Mouse (Mus musculus) limb, embryonic 14.5 days (tissue): ENCODE data around the gene Apex1. TPM values are rescaled to one million over a fixed set of nuclear protein-coding genes. Genes with fewer than 3 reads are reported as not detected.
"Not testable (repeated sequence)": the region's sequence is repeated elsewhere in the genome, so short reads cannot be mapped to it uniquely, and the experiment has no call there.

ENCODE experiments used
- ATAC-seq: fragments of 200-750 bp; cut with Nextera tagmentation; 2 replicates; pipeline ENCODE4 v1.8.0; 2017; ENCODE audit warnings: low read depth, moderate number of reproducible peaks, moderate TSS enrichment; ENCODE audit not compliant: low FRiP score
- DNase-seq: peaks from one replicate; pipeline ENCODE4 v3.0.0-alpha.2; 2015; ENCODE audit warnings: low spot score
- H3K27ac ChIP-seq: fragments of 300-500 bp; sonication (generic); replicated peaks from 2 replicates; pipeline ENCODE4 v1.5.1; 2014; ENCODE audit warnings: low read depth, mild to moderate bottlenecking, low read length, moderate library complexity, mixed read lengths
- H3K27me3 ChIP-seq: fragments of 300-500 bp; sonication (generic); 2 replicates; pipeline ENCODE4 v1.6.1; 2014; ENCODE audit warnings: low read length, mixed read lengths; ENCODE audit not compliant: control insufficient read depth, insufficient read depth
- H3K36me3 ChIP-seq: fragments of 300-500 bp; sonication (generic); 2 replicates; pipeline ENCODE4 v1.6.1; 2014; ENCODE audit warnings: mild to moderate bottlenecking, low read length, moderate library complexity, mixed read lengths; ENCODE audit not compliant: control insufficient read depth, insufficient read depth
- H3K4me1 ChIP-seq: fragments of 300-500 bp; sonication (generic); 2 replicates; pipeline ENCODE4 v1.6.1; 2014; ENCODE audit warnings: antibody characterized with exemption, low read length, mixed read lengths; ENCODE audit not compliant: control insufficient read depth, insufficient read depth
- H3K4me2 ChIP-seq: fragments of 300-500 bp; sonication (generic); replicated peaks from 2 replicates; pipeline ENCODE4 v1.6.1; 2014; ENCODE audit warnings: low read depth, mild to moderate bottlenecking, low read length, moderate library complexity; ENCODE audit not compliant: severe bottlenecking
- H3K4me3 ChIP-seq: fragments of 300-500 bp; sonication (generic); replicated peaks from 2 replicates; pipeline ENCODE4 v1.5.1; 2014; ENCODE audit warnings: low read length
- H3K9ac ChIP-seq: fragments of 300-500 bp; sonication (generic); 2 replicates; pipeline ENCODE4 v1.6.1; 2014; ENCODE audit warnings: mild to moderate bottlenecking, low read depth, low read length, moderate library complexity; ENCODE audit not compliant: severe bottlenecking
- H3K9me3 ChIP-seq: fragments of 300-500 bp; sonication (generic); 2 replicates; pipeline ENCODE4 v1.6.1; 2016; ENCODE audit warnings: low read length; ENCODE audit not compliant: control insufficient read depth
- POLR2A ChIP-seq: fragments of 200-500 bp; IDR thresholded peaks from 2 replicates; pipeline ENCODE4 v1.8.0; 2012; ENCODE audit warnings: inconsistent platforms, mild to moderate bottlenecking, moderate library complexity, borderline replicate concordance; ENCODE audit not compliant: insufficient read depth, insufficient read length; ENCODE audit errors: extremely low read depth
- WGBS: fragments of 180-500 bp; shearing (Covaris S2); extraction: QIAGEN DNeasy Blood & Tissue Kit; methylation state at CpG from one replicate; pipeline ENCODE4 v1.1.7; 2014; 5-methylcytosine and 5-hydroxymethylcytosine counted together
- polyA plus RNA-seq, 2 experiments: library from polyadenylated mRNA; depleted of rRNA in 1 of 2; stranded (reverse) in 1 of 2; unstranded in 1 of 2; fragments of >200 nt; fragmentation: Nextera tagmentation in 1 of 2; extraction: Ambion mirVana in 1 of 2; gene quantifications; 2 replicates each; pipeline versions ENCODE4 v1.2.1 to v1.2.3; 2012 to 2014

The Apex1 gene
- polyA plus RNA-seq, 2 experiments, result 143 to 219 TPM

DNA sequence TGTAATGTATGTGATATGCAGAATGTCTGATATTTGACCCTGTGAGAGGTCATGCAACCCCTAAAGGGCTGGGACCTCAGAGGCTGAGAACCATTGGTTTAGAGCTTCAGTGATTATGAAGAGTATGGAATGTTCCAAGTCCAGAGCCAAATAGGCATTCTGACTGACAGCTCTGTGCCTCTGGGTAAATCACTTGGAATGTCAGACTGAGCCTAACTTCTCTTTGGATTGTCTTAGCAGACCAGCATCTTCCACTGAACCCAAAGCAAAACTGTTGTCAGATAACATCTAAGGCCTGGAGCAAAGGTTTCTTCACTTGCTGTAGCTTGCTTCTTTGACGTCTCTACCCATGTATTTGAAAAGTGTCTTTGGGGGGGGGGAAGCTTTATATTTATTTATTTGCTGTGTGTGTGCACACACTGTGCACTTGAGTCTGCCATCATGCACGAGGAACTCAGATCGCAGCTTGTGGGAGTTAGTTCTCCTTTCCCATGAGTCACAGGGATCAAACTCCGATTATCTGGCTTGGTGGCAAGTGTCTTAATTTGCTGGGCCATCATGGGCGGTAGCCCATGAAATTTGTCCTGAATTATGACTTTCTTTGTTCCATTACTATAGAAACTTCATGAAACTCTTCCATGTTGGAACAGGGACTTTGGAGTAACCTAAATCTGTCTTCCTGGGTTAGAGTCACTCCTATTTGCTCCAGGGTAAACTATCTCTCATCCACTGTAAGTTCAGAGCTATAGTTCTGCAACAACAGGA is 43.6 kb downstream of the Apex1 start:
- no peaks in the 10 kb centered on the region for H3K27me3 ChIP-seq
- H3K9ac ChIP-seq, result no peak overlapping the region
- 81% methylated on average over 5 of the region's 5 CpGs for WGBS
- H3K9me3 ChIP-seq, result no peaks in the 10 kb centered on the region
- no peak for ATAC-seq
- H3K4me3 ChIP-seq, result no peak overlapping the region
- H3K36me3 ChIP-seq, result no peaks in the 10 kb centered on the region
- H3K27ac ChIP-seq, result no peak overlapping the region
- H3K4me1 ChIP-seq, result no peaks in the 10 kb centered on the region
- no peak for DNase-seq
- H3K4me2 ChIP-seq, result no peak overlapping the region
- no peak for TF ChIP-seq POLR2A

DNA sequence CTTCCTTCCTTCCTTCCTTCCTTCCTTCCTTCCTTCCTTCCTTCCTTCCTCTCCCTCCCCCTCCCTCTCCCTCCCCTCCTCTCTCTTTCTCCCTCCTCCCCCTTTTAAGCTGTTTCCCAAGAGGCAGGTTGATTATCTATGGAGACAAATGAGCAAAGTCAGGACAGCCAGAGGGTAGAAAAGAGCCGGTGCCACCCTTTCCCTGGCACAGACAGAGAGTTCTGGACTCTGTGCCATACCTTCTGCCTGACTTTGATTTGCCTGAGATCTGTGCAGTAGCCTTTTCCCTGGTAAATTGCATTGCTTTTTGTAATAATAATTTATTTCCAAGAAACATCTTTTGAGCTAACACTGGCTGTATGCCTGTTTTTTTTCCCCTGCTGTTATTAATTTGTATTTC is 44.3 kb downstream of the Apex1 start:
- no peaks in the 10 kb centered on the region for H3K4me1 ChIP-seq
- H3K27me3 ChIP-seq, result no peaks in the 10 kb centered on the region
- H3K36me3 ChIP-seq, result no peaks in the 10 kb centered on the region
- no peak overlapping the region for H3K4me3 ChIP-seq
- no peak overlapping the region for H3K9ac ChIP-seq
- H3K9me3 ChIP-seq, result no peaks in the 10 kb centered on the region
- no peak overlapping the region for H3K4me2 ChIP-seq
- WGBS, result 27% methylated on average over 1 of the region's 1 CpGs
- H3K27ac ChIP-seq, result no peak overlapping the region
- DNase-seq (no peak), ATAC-seq (no peak)
- no peak for TF ChIP-seq POLR2A

DNA sequence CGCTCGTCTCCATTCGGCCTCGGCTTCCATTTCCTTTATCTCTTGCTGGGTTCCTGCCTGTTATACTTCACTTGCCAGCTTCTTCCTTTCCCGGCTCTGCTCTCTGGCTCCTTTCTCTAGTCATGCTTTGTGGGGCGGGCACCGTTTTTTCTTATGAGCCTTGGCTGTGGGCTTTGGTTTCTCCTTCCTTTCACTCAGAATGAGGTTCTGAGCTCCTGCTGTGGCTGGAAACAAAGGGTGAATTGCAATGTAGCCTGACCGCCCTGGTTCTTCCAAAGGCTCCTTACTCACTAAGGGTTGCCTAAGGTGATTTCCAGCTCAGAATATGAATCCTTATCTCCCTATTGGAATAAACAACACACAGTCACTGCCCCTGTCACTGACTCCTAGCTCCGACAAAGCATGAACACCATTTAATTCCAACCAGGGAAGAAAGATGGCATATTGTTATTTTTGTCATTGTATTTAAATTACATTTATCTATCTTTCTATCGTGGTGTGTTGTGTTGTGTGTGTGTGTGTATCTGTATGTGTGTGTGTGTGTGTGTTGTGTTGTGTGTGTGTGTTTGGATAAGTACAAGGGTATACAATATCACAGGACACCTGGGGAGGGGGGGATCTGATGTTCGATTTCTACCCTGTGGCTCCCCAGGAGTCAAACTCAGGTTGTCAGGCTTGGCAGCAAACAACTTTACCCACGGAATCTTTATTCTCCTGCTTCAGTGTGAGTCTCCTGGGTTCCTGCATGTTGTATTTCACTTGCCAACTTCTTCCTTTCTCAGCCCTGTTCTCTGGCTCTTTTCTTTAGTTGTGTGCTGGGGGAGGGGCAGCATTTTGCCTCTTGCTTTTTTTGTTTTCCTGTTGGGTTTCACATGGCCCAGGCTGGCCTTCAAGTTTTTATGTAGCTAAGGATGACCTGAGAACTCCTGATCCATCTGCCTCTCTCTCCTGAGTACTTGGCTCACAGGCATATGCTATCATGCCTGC is 45.1 kb downstream of the Apex1 start:
- no peaks in the 10 kb centered on the region for H3K27me3 ChIP-seq
- ATAC-seq (no peak), DNase-seq (no peak)
- H3K27ac ChIP-seq, result no peak overlapping the region
- H3K9me3 ChIP-seq, result no peaks in the 10 kb centered on the region
- H3K36me3 ChIP-seq, result no peaks in the 10 kb centered on the region
- no peak overlapping the region for H3K4me2 ChIP-seq
- no peaks in the 10 kb centered on the region for H3K4me1 ChIP-seq
- no peak overlapping the region for H3K4me3 ChIP-seq
- 48% methylated on average over 12 of the region's 12 CpGs for WGBS
- no peak overlapping the region for H3K9ac ChIP-seq
- TF ChIP-seq POLR2A, result no peak

DNA sequence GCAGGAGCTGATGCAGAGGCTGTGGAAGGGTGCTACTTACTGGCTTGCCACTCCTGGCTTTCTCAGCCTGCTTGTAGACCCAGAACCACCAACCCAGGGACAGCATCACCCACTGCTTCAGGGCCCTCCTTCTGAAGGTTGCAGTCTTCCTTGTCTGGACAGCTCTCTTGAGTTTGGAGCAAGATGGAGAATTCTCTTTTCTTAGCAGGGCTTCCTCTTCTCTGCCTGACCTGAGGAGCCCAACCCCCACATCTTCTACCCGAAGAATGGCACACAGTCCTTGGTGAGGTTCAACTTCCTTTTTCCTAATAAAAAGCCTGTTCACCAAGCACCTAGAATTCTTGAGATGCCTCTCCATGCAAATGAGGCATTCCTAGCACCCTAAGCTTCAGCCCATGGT is 46.1 kb downstream of the Apex1 start:
- H3K27ac ChIP-seq, result no peak overlapping the region
- no peaks in the 10 kb centered on the region for H3K36me3 ChIP-seq
- no peaks in the 10 kb centered on the region for H3K27me3 ChIP-seq
- no peaks in the 10 kb centered on the region for H3K9me3 ChIP-seq
- TF ChIP-seq POLR2A, result no peak
- no peak overlapping the region for H3K4me2 ChIP-seq
- DNase-seq, result no peak
- 73% methylated on average over 1 of the region's 1 CpGs for WGBS
- no peak for ATAC-seq
- H3K9ac ChIP-seq, result no peak overlapping the region
- H3K4me1 ChIP-seq, result no peaks in the 10 kb centered on the region
- no peak overlapping the region for H3K4me3 ChIP-seq

DNA sequence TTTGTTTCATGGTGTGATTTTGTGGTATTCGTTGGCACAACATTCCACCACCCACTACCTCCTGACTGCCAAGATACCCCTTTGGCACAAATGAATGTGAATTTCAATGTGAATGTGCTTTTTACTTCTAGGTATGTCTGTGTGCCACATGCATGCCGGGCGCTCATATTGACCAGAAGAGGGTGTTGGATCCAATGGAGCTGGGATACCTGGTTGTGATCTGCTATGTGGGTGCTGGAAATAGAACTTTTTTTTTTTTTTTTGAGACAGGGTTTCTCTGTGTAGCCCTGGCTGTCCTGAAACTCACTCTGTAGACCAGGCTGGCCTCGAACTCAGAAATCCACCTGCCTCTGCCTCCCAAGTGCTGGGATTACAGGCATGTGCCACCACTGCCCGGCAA is 48.3 kb downstream of the Apex1 start:
- H3K36me3 ChIP-seq, H3K4me1 ChIP-seq, H3K9ac ChIP-seq, H3K4me2 ChIP-seq, H3K27ac ChIP-seq, ATAC-seq, DNase-seq, H3K9me3 ChIP-seq, H3K4me3 ChIP-seq, H3K27me3 ChIP-seq: not testable (repeated sequence)
- WGBS, result 91% methylated on average over 5 of the region's 5 CpGs
